Mouse (Mus musculus) central nervous system, embryonic 14 days (tissue): ENCODE data around the gene Gm3727. TPM values are rescaled to one million over a fixed set of nuclear protein-coding genes. Genes with fewer than 3 reads are reported as not detected.

Experiments
- polyA plus RNA-seq: library from polyadenylated mRNA; depleted of rRNA; stranded (reverse); fragments of >200 nt; gene quantifications from 2 replicates; pipeline ENCODE4 v1.2.3, GENCODE M21; 2012; rRNA removed

The Gm3727 gene
- polyA plus RNA-seq: not detected in 2 replicates

GRCm38 (mm10) chr14:7264614-7265013 is at the start of gene Gm3727:
TSS of gene Gm3727 (minus strand) at chr14:7264714.

Other genes starting within 250 kb of the Gm3727 start
- 6.8 and 8.0 TPM in 2 replicates for gene Gm10406, start 237.3 kb downstream of the Gm3727 start, polyA plus RNA-seq
- 0.11 and 0.14 TPM in 2 replicates for gene Gm3685, start 219.7 kb downstream of the Gm3727 start, polyA plus RNA-seq
- 8.1 and 8.2 TPM in 2 replicates for gene Gm3696, start 164.1 kb downstream of the Gm3727 start, polyA plus RNA-seq
- gene Gm6676, start 139.3 kb downstream of the Gm3727 start, polyA plus RNA-seq: 0.04 TPM in 1 of 2 replicates, not detected in the other
- gene Gm3512, start 90.2 kb downstream of the Gm3727 start, polyA plus RNA-seq: 6.2 and 7.3 TPM in 2 replicates
- gene Gm16434, start 70.2 kb downstream of the Gm3727 start, polyA plus RNA-seq: 0.04 TPM in 1 of 2 replicates, not detected in the other
- 6.0 and 6.2 TPM in 2 replicates for gene Gm3739, start 50.3 kb upstream of the Gm3727 start, polyA plus RNA-seq
- not detected in 2 replicates for gene Gm5797, start 67.7 kb upstream of the Gm3727 start, polyA plus RNA-seq
- gene Gm8374, start 100.4 kb upstream of the Gm3727 start, polyA plus RNA-seq: not detected in 2 replicates
- not detected in 2 replicates for gene Gm3755, start 186.2 kb upstream of the Gm3727 start, polyA plus RNA-seq
- gene Gm3752, start 219.0 kb upstream of the Gm3727 start, polyA plus RNA-seq: 10.1 and 11.4 TPM in 2 replicates